Mouse (Mus musculus) forebrain, embryonic 15.5 days (tissue): ENCODE results near the gene Plekhg3. TPM values are rescaled to one million over a fixed set of nuclear protein-coding genes. Genes with fewer than 3 reads are reported as not detected.
A peak's percentile ranks its signal among the peaks of the same experiment; 100 is the strongest.

ENCODE experiments used
- ATAC-seq: fragments of 200-750 bp; cut with Nextera tagmentation; replicated peaks from 2 replicates; pipeline ENCODE4 v1.8.0; 2017; ENCODE audit warnings: mild to moderate bottlenecking, moderate TSS enrichment, moderate library complexity
- H3K27ac ChIP-seq: fragments of 300-500 bp; sonication (generic); replicated peaks from 2 replicates; pipeline ENCODE4 v1.5.1; 2015; ENCODE audit warnings: mild to moderate bottlenecking, inconsistent platforms
- H3K27me3 ChIP-seq: fragments of 300-500 bp; sonication (generic); 2 replicates; pipeline ENCODE4 v1.6.1; 2015; ENCODE audit warnings: inconsistent platforms
- H3K36me3 ChIP-seq: fragments of 300-500 bp; sonication (generic); 2 replicates; pipeline ENCODE4 v1.6.1; 2015; ENCODE audit warnings: mild to moderate bottlenecking, inconsistent platforms
- H3K4me1 ChIP-seq: fragments of 300-500 bp; sonication (generic); 2 replicates; pipeline ENCODE4 v1.6.1; 2015; ENCODE audit warnings: inconsistent platforms
- H3K4me2 ChIP-seq: fragments of 300-500 bp; sonication (generic); replicated peaks from 2 replicates; pipeline ENCODE4 v1.6.1; 2015; ENCODE audit warnings: mild to moderate bottlenecking, inconsistent platforms
- H3K4me3 ChIP-seq: fragments of 300-500 bp; sonication (generic); 2 replicates; pipeline ENCODE4 v1.5.1; 2015; ENCODE audit warnings: mild to moderate bottlenecking, inconsistent platforms
- H3K9ac ChIP-seq: fragments of 300-500 bp; sonication (generic); replicated peaks from 2 replicates; pipeline ENCODE4 v1.6.1; 2015; ENCODE audit warnings: mild to moderate bottlenecking, inconsistent platforms
- H3K9me3 ChIP-seq: fragments of 300-500 bp; sonication (generic); 2 replicates; pipeline ENCODE4 v1.6.1; 2016; ENCODE audit warnings: inconsistent platforms
- WGBS: fragments of 180-500 bp; shearing (Covaris S2); methylation state at CpG from one replicate; pipeline ENCODE4 v1.1.7; 2015; ENCODE audit warnings: mixed read lengths; 5-methylcytosine and 5-hydroxymethylcytosine counted together
- polyA plus RNA-seq: library from polyadenylated mRNA; unstranded; fragments of >200 nt; fragmentation: Nextera tagmentation; extraction: Ambion mirVana; gene quantifications from 2 replicates; pipeline ENCODE4 v1.2.1, GENCODE M21; 2015

Plekhg3 gene
- 0.79 and 1.2 TPM in 2 replicates for polyA plus RNA-seq

DNA sequence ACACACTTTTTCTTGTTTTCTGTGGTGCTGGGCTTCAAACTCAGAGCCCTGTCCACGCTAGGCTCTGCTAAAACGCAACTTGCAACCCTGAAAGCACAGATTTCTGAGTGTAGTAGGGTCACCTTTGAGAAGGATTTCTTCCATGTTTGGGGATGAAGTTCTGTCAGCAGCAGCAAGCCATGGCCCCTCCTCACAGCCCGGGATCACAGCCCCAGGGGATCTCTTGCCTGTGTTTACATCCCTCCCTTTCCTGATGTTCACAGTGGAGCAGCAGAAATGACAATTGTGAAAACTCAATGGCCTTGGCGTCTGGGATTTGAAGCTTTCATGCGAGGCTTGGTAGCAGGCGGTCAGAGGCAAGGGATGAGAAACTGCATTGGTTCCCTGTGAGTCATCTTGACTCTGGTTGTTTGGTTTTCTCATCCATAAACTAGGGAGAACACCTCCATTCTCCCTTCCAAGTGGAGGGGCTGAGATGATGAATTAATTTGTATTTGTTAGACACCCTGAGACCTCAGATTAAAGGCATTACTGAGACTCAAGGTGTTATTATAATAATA lies at the start of gene Plekhg3:
TSS of gene Plekhg3 (plus strand) at position 312 of the 560 bp plus-strand sequence.
- WGBS, result 35% methylated on average over 6 of the region's 6 CpGs
- ATAC-seq, result no peak

DNA sequence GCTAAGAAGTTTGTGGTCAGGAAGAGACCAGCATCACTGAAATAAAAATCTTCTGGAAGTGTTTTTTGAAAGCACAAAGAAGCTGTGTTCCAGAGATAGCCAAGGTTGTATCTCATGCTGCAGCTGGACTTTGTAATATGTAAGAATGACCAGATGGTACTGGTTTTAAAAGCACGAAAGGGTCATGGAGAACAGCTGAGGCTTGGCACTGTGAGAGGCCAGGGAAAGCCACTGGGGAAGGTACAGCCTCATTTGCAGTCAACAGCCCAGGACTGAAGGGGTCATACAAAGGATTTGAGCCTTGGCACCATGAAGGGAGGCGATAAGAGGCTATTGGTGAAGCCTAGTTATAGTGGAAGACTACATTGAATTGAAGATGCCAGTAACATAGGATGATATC lies 48.2 kb upstream of the Plekhg3 start:
- H3K9ac ChIP-seq, result no peak overlapping the region
- no peak overlapping the region for H3K4me3 ChIP-seq
- H3K27me3 ChIP-seq, result no peaks in the 10 kb centered on the region
- no peak for ATAC-seq
- H3K27ac ChIP-seq, result no peak overlapping the region
- WGBS, result 85% methylated on average over 2 of the region's 2 CpGs
- no peaks in the 10 kb centered on the region for H3K36me3 ChIP-seq
- H3K4me1 ChIP-seq, result 0 out of 2 replicates have a peak, but pooled peaks cover 3% of the 10 kb centered on the region
- H3K4me2 ChIP-seq, result no peak overlapping the region
- H3K9me3 ChIP-seq, result no peaks in the 10 kb centered on the region

More for the DNA sequence above, at the start of gene Plekhg3:
- Histone ChIP-seq H3K4me2 (no peak within 1 kb of the TSS), H3K36me3 (no peaks in the 10 kb centered on the region), H3K9ac (no peak within 1 kb of the TSS), H3K9me3 (no peaks in the 10 kb centered on the region), H3K27ac (no peak within 1 kb of the TSS), H3K27me3 (peaks cover 55% of the 10 kb centered on the region), H3K4me1 (peaks cover 24% of the 10 kb centered on the region), H3K4me3 (no peak within 1 kb of the TSS)

DNA sequence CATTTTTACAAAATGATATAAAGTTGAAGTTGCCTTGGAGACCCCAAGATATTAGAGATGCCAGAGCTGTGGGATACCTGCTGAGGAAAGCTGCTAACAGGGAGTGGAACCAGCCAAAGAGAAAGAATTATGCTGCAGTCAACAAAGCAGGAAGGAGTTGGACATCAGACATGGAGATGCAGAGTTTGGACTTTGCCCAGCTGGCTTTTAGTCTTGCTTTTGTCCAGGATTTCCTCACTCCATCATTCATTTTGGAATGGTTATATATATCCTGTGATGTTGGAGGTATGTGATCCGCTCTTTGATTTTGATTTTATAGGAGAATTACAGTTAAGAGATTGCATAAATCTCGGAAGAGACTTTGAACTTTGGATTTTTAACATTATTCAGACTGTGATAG lies 47.7 kb upstream of the Plekhg3 start:
- ATAC-seq, result no peak
- H3K9ac ChIP-seq, result no peak overlapping the region
- H3K36me3 ChIP-seq, result no peaks in the 10 kb centered on the region
- H3K4me1 ChIP-seq, result 0 out of 2 replicates have a peak, but pooled peaks cover 3% of the 10 kb centered on the region
- H3K27ac ChIP-seq, result no peak overlapping the region
- H3K4me2 ChIP-seq, result no peak overlapping the region
- 90% methylated on average over 2 of the region's 2 CpGs for whole genome bisulfite sequencing
- H3K4me3 ChIP-seq, result no peak overlapping the region
- no peaks in the 10 kb centered on the region for H3K27me3 ChIP-seq
- no peaks in the 10 kb centered on the region for H3K9me3 ChIP-seq

DNA sequence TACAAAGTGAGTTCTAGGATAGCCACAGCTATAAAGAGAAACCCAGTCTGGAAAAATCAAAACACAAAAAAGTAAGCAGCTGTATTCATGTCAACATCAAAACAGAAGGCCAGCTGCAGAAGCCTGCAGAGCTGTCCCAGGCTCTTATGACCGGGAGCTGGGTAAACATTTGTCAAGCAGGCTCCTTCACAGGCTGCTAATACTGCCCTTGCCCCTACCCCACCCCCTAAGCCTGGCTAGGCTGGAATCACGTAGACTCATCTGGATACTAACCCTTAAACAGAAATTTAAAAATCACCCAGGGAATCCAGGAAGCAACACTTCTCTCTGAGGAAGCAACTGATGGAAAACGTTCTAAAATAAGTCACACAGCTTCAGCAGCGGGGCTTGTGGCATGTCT lies 45.8 kb upstream of the Plekhg3 start:
- Histone ChIP-seq H3K36me3 (no peaks in the 10 kb centered on the region), H3K9me3 (no peaks in the 10 kb centered on the region), H3K27me3 (no peaks in the 10 kb centered on the region), H3K4me2 (no peak overlapping the region), H3K4me1 (no peaks in the 10 kb centered on the region), H3K27ac (no peak overlapping the region), H3K4me3 (no peak overlapping the region), H3K9ac (no peak overlapping the region)
- ATAC-seq, result no peak
- 66% methylated on average over 4 of the region's 4 CpGs for WGBS

DNA sequence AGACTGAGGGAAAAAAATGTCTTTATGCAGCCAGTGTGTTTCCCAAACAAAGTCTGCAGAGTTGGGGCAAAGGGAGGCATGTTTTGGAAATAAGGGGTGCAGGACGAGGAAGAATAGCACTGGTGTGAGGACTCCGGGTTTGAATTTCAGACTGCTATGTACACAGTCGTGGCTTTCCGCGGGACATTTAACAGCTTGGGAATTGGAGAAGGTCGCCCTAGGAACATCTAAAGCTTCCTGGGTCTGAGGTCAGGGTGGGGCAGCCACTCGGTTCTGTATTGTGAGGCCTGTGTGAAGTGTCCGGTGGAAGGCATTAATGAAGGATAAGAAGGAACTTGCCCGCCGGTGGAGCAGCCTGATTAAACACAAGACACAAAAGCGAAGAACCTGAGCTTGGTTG lies 45.3 kb upstream of the Plekhg3 start:
- Histone ChIP-seq H3K27me3 (no peaks in the 10 kb centered on the region), H3K36me3 (no peaks in the 10 kb centered on the region), H3K4me3 (no peak overlapping the region), H3K4me1 (no peaks in the 10 kb centered on the region), H3K9me3 (no peaks in the 10 kb centered on the region), H3K4me2 (no peak overlapping the region), H3K27ac (no peak overlapping the region), H3K9ac (no peak overlapping the region)
- 47% methylated on average over 11 of the region's 11 CpGs for WGBS
- ATAC-seq, result no peak

DNA sequence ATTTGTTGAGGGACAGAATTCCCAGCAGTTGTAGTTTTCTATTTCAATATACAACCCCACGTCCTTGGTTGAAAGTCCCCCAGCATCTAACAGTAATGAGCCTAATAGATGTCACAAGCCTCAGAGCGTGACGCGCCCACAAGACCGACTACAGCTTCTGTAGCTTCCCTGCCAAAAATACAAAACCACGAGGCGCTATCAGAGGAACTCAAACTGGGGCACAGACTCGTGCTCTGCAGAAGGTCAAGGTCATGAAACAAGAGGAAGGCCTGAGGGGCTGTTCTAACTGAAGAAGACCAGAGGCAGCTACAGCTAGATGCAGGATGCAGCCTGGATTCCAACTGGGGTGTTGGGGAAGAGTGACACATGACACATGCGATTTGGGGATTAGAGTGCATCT lies 43.7 kb upstream of the Plekhg3 start:
- Histone ChIP-seq H3K36me3 (no peaks in the 10 kb centered on the region), H3K4me3 (no peak overlapping the region), H3K4me1 (no peaks in the 10 kb centered on the region), H3K9ac (no peak overlapping the region), H3K27me3 (no peaks in the 10 kb centered on the region), H3K9me3 (no peaks in the 10 kb centered on the region), H3K4me2 (no peak overlapping the region), H3K27ac (no peak overlapping the region)
- WGBS, result 87% methylated on average over 9 of the region's 9 CpGs
- ATAC-seq, result no peak

DNA sequence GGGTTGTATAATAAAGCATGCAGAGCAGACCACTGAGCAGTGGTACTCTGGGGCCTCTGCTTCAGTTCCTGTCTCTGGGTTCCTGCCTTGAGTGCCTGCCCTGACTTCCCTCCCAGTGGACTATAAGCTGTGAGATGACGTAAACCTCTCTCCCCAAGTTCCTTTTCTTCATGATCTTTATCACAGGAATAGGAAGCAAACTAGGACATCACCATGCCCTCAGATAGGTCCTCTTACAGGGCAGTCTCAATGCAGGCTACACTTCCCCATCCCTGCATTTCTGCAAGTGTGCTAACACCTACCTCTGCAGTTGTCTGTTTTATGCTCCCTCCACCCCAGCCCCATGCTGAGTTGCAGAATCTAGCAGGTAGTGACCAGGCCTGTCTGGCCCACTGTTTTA lies 39.9 kb upstream of the Plekhg3 start:
- Histone ChIP-seq H3K9ac (no peak overlapping the region), H3K4me3 (no peak overlapping the region), H3K27ac (no peak overlapping the region), H3K4me2 (no peak overlapping the region), H3K9me3 (no peaks in the 10 kb centered on the region), H3K4me1 (no peaks in the 10 kb centered on the region), H3K36me3 (no peaks in the 10 kb centered on the region), H3K27me3 (no peaks in the 10 kb centered on the region)
- no peak for ATAC-seq
- WGBS, result 85% methylated on average over 1 of the region's 1 CpGs

DNA sequence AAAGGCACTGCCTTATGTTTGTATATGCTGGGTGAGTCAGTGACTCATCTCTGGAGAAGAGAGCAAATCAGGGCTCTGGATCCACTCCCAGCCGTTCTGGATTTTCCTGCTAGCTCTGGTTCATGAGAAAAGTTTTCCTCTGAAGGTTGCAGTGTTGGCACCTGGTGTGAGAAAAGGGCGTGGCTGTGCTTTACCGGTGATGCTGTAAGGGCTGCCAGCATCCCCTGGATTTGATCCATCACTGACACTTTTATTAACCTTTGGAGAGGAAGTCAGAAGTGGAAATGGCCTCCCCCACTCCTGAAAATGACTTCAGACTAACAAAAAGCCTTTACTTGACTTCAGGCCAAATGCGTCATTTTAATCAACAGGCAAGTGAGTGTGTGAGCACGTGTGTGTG lies 37.2 kb upstream of the Plekhg3 start:
- Histone ChIP-seq H3K36me3 (no peaks in the 10 kb centered on the region), H3K4me3 (no peak overlapping the region), H3K27me3 (no peaks in the 10 kb centered on the region), H3K4me2 (no peak overlapping the region), H3K9me3 (no peaks in the 10 kb centered on the region), H3K27ac (no peak overlapping the region), H3K9ac (no peak overlapping the region), H3K4me1 (no peaks in the 10 kb centered on the region)
- WGBS, result 64% methylated on average over 5 of the region's 5 CpGs
- no peak for ATAC-seq

DNA sequence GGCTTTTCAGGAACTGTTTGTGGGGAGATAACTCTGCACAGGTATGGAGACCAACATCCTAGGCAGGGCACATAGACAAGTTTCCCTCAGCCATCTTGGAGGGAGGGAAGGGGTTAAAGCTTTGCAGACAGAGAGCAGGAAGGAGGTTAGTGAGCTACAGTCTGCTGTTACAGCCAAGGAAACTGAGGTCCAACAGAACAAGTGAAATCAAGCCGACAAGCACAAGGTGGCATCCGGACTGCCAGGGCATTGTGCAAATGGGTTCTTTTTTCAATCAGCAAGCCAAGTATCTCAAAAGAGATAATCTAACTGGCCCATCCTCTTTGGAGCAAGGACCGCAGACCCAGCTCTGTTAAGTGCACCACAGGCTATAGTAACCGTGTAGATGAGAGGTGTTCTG lies 35.3 kb upstream of the Plekhg3 start:
- no peak for ATAC-seq
- Histone ChIP-seq H3K27ac (no peak overlapping the region), H3K4me3 (no peak overlapping the region), H3K9ac (no peak overlapping the region), H3K36me3 (no peaks in the 10 kb centered on the region), H3K4me2 (no peak overlapping the region), H3K27me3 (no peaks in the 10 kb centered on the region), H3K4me1 (no peaks in the 10 kb centered on the region), H3K9me3 (no peaks in the 10 kb centered on the region)
- 80% methylated on average over 4 of the region's 4 CpGs for WGBS

DNA sequence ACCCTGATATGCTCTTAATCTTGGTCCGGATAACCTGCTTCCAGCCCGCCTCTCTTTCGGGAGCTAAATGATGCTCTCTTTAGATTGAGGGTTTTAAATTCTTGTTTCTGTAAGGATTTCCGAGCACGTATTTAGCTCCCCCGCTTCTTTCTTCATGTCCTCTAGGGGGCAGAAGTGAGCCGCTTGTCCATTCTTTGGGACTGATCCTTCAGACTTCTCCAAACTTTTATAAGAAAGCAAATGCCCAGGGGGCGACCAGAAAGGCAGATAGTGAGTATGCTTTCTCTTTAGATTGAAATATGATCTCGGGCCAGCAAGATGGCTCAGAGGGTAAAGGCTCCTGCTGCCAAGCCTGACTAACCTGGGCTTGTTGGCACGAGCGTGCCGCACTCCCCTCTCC lies 34.4 kb upstream of the Plekhg3 start:
- no peaks in the 10 kb centered on the region for H3K4me1 ChIP-seq
- no peak overlapping the region for H3K27ac ChIP-seq
- no peak overlapping the region for H3K9ac ChIP-seq
- WGBS, result 31% methylated on average over 12 of the region's 12 CpGs
- no peak overlapping the region for H3K4me3 ChIP-seq
- H3K36me3 ChIP-seq, result no peaks in the 10 kb centered on the region
- no peaks in the 10 kb centered on the region for H3K27me3 ChIP-seq
- H3K4me2 ChIP-seq, result 0 out of 2 replicates have a peak overlapping the region, but pooled peaks have one; percentile 16
- ATAC-seq, result no peak
- H3K9me3 ChIP-seq, result no peaks in the 10 kb centered on the region

DNA sequence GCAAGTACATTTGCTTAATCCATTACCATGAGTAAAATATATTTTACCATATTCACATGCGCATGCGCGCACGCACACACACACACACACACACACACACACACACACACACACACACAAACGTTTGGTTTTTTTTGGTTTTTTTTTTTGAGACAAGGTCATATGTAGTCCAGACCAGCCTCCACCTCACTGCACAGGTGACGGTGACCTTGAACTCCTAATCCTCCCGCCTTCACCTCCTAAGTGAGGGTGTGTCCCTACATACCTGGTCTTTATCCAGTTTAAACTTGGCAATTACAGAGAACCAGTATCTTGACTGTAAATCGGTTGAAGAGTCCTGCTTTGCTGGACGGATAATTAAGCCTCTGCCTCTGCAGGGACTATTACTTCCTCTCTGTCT lies 31.4 kb upstream of the Plekhg3 start:
- Histone ChIP-seq H3K4me3 (no peak overlapping the region), H3K4me2 (no peak overlapping the region), H3K27me3 (no peaks in the 10 kb centered on the region), H3K9me3 (no peaks in the 10 kb centered on the region), H3K4me1 (no peaks in the 10 kb centered on the region), H3K9ac (no peak overlapping the region), H3K27ac (no peak overlapping the region), H3K36me3 (no peaks in the 10 kb centered on the region)
- no peak for ATAC-seq
- 89% methylated on average over 9 of the region's 9 CpGs for WGBS

DNA sequence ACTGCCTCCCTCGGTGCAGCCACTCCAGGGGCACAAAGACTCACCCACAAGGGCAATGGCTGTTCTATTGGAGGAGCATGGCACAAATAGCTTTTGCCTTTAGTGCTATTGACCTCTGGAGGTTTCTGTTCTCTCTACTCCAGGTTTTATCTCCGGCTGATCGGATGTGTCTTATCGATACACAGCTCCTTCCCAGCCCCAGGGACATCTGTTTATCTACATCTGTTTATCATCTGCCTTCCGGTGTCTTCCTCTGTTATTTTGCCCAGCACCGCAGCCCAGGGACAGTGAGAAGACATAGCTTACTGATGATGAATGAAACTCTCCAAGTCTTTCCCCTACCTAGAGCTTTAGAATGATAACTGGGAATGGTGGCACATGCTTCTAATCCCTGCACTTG lies 30.6 kb upstream of the Plekhg3 start:
- 91% methylated on average over 6 of the region's 6 CpGs for WGBS

DNA sequence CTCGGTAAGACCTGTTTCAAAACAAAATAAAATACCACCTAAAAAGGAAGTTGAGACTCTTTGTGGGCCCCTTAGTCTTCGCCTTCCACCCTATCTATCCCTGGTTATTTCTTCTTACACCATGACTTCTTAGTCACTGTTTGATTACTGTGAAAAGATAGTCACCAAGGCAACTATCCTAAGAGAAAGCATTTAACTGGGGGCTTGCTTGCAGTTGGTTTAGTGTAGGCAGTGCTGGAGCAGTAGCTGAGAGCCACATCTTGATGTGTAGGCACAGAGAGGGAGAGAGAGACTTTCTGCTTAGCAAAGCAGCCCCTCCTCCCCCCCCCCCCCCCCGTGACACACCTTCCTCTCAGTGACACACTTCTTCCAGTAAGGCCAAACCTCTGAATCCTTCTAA lies 29.8 kb upstream of the Plekhg3 start:
- no peaks in the 10 kb centered on the region for H3K9me3 ChIP-seq
- no peak overlapping the region for H3K9ac ChIP-seq
- H3K27me3 ChIP-seq, result no peaks in the 10 kb centered on the region
- H3K36me3 ChIP-seq, result no peaks in the 10 kb centered on the region
- no peak overlapping the region for H3K27ac ChIP-seq
- no peak overlapping the region for H3K4me3 ChIP-seq
- no peaks in the 10 kb centered on the region for H3K4me1 ChIP-seq
- no peak for ATAC-seq
- H3K4me2 ChIP-seq, result no peak overlapping the region
- WGBS, result 76% methylated on average over 2 of the region's 3 CpGs

More for the DNA sequence above, 30.6 kb upstream of the Plekhg3 start:
- H3K27ac ChIP-seq, result no peak overlapping the region
- H3K36me3 ChIP-seq, result no peaks in the 10 kb centered on the region
- ATAC-seq, result no peak
- H3K4me1 ChIP-seq, result no peaks in the 10 kb centered on the region
- no peaks in the 10 kb centered on the region for H3K27me3 ChIP-seq
- H3K9me3 ChIP-seq, result no peaks in the 10 kb centered on the region
- no peak overlapping the region for H3K4me3 ChIP-seq
- no peak overlapping the region for H3K4me2 ChIP-seq
- no peak overlapping the region for H3K9ac ChIP-seq
